Mouse (Mus musculus) megakaryocyte, embryonic 14.5 days (primary cell): ENCODE measurements around the gene Usp9y.

Source experiments
- FLI1 ChIP-seq: IDR thresholded peaks from 2 replicates; pipeline ENCODE4 v1.6.1; 2012; ENCODE audit warnings: low read length, inconsistent platforms, mixed read lengths
- GATA1 ChIP-seq: IDR thresholded peaks from 3 replicates; pipeline ENCODE4 v1.6.1; 2012; ENCODE audit warnings: mixed read lengths, low read length, inconsistent platforms, borderline replicate concordance

- TF ChIP-seq GATA1 (no peak), FLI1 (no peak)
Observed at GRCm38 (mm10) chrY:1286171-1286795, 173.3 kb downstream of the Usp9y start, which contains the start of gene Ddx3y.
